Mouse (Mus musculus) left cerebral cortex, postnatal 10 days (tissue): ENCODE measurements around the gene Lin28b. TPM values are rescaled to one million over a fixed set of nuclear protein-coding genes. Genes with fewer than 3 reads are reported as not detected.

Experiments
- DNase-seq, 2 experiments: peaks; one replicate each; pipeline ENCODE4 v3.0.0; 2021 to 2022; ENCODE audit warnings: low spot score in 2 of 2, mixed read lengths in 1 of 2; ENCODE audit errors: extremely low spot score in 1 of 2
- intact Hi-C: fragments of 180-260 bp; cut with DNase I; formaldehyde crosslinking; loops from one replicate; pipeline ENCODE4 v1.15.1; 2025
- total RNA-seq, 2 experiments: library from RNA; stranded (reverse); gene quantifications; 2 replicates each; pipeline ENCODE4 v1.2.3; 2021

Lin28b gene
- total RNA-seq, 2 experiments from 2014 or later = 4.0 TPM

DNA sequence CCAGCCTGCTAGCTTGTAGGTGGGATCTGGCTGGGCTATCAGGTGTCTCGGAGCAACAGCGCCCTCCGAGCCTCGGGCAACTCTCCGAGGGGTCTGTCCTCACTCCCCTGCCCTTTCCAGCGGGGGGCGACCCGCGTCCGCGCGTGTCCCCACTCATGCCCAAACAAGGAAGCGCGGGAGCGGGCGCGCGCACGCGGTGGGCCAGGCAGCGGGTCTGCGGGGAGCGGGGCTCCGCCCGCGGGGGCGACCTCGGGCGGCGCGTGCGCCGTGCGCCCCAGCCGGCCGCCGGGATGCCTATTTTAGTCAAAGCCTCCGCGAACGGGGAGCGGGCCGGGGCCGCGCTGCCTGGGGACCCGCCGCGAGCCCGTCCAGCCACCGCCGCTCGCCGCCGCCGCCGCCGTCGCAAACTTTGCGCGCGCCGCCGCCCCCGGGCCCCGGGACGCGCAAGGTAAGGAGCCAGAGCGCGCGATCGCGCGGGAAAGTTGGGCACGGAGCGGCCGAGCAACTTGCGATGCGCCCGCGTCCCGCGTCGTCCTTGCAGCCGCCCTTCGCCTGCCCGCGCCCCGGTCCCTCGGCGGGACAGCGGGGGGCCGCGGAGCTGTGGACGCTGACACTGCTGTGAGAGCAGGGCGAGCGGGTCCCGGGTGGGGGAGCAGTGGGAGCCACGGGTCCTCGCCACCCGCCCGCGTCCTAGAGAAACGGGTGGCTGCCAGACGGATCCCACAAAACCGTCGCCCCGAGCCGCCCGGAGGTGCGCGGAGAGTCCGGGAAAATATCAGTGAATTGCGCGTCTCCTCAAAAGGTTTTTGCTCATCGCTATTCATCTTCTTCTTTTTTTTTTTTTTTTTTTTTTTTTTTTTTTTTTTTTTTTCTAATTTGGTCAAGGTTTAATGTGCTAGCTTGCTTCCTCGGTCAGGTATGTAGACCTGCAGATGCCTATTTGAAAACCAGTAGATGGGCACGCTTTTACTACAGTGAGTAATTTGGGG lies 150.5 kb downstream of the Lin28b start, which contains the start of gene Bves:
Gene Bves, plus strand, starts transcription at position 339 of the 989 bp plus-strand sequence.
- intact Hi-C loops = no loop called here

GRCm38 (mm10) chr10:45334925-45335324 lies 151.3 kb downstream of the Lin28b start:
- DNase-seq = no peak
- intact Hi-C loops = no loop called here

More for the DNA sequence above, 150.5 kb downstream of the Lin28b start, which contains the start of gene Bves:
- peak in 1 of 2 experiments; percentile 53 for DNase-seq

DNA sequence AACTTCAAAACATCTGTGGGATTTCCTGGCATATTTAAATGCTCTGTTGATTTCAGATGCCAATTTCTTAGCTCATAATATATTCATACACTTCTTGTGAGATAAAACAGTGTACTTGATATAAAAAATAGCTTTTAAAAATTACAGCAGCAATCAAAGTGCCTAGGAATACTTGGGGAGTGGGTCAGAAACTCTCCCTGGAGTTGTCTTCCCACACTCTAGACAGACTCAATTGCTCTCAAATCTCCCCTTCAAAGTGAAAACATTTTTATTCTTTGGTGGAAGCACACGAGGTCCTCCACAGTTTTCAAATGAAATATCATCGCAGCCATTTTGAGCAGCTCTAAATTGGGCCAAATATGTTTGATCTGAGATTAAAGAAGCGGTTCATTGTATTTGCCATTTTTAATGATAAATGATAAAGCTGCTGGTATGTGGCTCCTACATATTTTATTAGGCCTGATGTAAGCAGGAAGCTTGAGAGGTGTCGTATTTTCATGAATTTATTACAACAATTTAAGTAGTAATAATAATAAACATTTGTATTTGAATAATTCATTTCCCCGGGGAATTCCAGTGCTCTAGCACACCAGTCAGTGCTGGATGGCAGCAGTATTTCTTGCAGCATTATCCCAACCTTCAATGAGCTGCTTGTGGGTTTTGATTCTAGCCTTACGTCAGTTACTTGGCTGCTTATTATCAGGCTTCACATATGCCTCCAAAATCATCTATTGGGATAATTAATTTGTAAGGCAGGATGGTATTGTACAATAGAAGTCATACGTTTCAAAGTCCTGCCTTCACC lies 157.8 kb downstream of the Lin28b start:
- intact Hi-C loops = no loop called here
- no peak for DNase-seq

Other genes starting within 250 kb of the Lin28b start
- under 1 TPM; 0.28 to 0.47 TPM for gene Bves, start 150.6 kb downstream of the Lin28b start, total RNA-seq
- 10 to 100 TPM; 23.2 to 30.9 TPM for gene Hace1, start 91.4 kb upstream of the Lin28b start, total RNA-seq